Comparison of ENCODE assay signal across 8 mouse cellular contexts in genomic region chr4:41568682-41569410, GRCm38 (mm10). TPM values are rescaled to one million over a fixed set of nuclear protein-coding genes. Genes with fewer than 3 reads are reported as not detected.
DNase-seq lines count a peak whose midpoint lies in the region; ATAC-seq and TF ChIP-seq lines count a peak whose summit lies in the region.

No protein-coding gene starts in this region.

- peak overlapping the region; percentile 51 for H3ac ChIP-seq in C2C12 (ENCODE audit: control insufficient read depth, insufficient read length, low read depth)

- H3K79me2 ChIP-seq in C2C12 (ENCODE audit: control insufficient read depth, insufficient read depth) = no peaks in the 10 kb centered on the region

- DNase-seq in MN1 (ENCODE audit: low spot score) = peak; percentile 83
- peak; percentile 35 for DNase-seq in embryo, embryonic 10.5 days (ENCODE audit: low spot score)
- peak; percentile 31 for DNase-seq in kidney, postnatal 0 days (ENCODE audit: low spot score)
- DNase-seq in lung, adult 18-20 months = peak; percentile 37 to 44
- DNase-seq in retina, postnatal 1 day = peak; percentile 72
- DNase-seq in c-Kit-positive CD71-positive TER-119-positive erythroid progenitor cells, embryonic 14.5 days (ENCODE audit: low spot score) = no peak

- peak overlapping the region; percentile 78 for H3K9ac ChIP-seq in heart, embryonic 11.5 days (ENCODE audit: low read depth, low read length)
- peak overlapping the region; percentile 69 for H3K9ac ChIP-seq in kidney, postnatal 0 days (ENCODE audit: low read depth, low read length)

- peak overlapping the region; percentile 36 for H3K4me3 ChIP-seq in C2C12 (ENCODE audit: insufficient read depth, poor library complexity, severe bottlenecking)
- H3K4me3 ChIP-seq in heart, embryonic 11.5 days (ENCODE audit: low read depth, low read length) = peak overlapping the region; percentile 90
- H3K4me3 ChIP-seq in kidney, postnatal 0 days (replicated peaks; ENCODE audit: low read depth, low read length) = peak overlapping the region; percentile 61

- no peaks in the 10 kb centered on the region for H3K36me3 ChIP-seq in C2C12 (ENCODE audit: control insufficient read depth, insufficient read depth)
- no peaks in the 10 kb centered on the region for H3K36me3 ChIP-seq in heart, embryonic 11.5 days (ENCODE audit: control insufficient read depth, insufficient read depth, low read length)
- H3K36me3 ChIP-seq in kidney, postnatal 0 days (ENCODE audit: insufficient read depth, low read length) = no peaks in the 10 kb centered on the region

- no peak; the same call in 1 of the 2 replicates for ATAC-seq in heart, embryonic 11.5 days (replicated peaks; ENCODE audit: insufficient number of reproducible peaks, low FRiP score, low TSS enrichment)
- peak; percentile 75; the same call in 1 of the 2 replicates for ATAC-seq in kidney, postnatal 0 days (replicated peaks; ENCODE audit: low FRiP score, low read depth)

- no peaks in the 10 kb centered on the region for H3K27me3 ChIP-seq in C2C12 (ENCODE audit: control insufficient read depth, insufficient read depth, insufficient read length)
- no peaks in the 10 kb centered on the region; the same call in 1 of the 2 replicates for H3K27me3 ChIP-seq in heart, embryonic 11.5 days (ENCODE audit: control insufficient read depth, insufficient read depth, low read length)
- no peaks in the 10 kb centered on the region for H3K27me3 ChIP-seq in kidney, postnatal 0 days (ENCODE audit: insufficient read depth, low read length)

- H3K27ac ChIP-seq in heart, embryonic 11.5 days (ENCODE audit: low read depth, low read length) = peak overlapping the region; percentile 59
- H3K27ac ChIP-seq in kidney, postnatal 0 days = peak overlapping the region; percentile 58; the same call in 1 of the 2 replicates

- H3K4me2 ChIP-seq in heart, embryonic 11.5 days = peak overlapping the region; percentile 97
- H3K4me2 ChIP-seq in kidney, postnatal 0 days (ENCODE audit: low read length) = peak overlapping the region; percentile 81

- under 1% methylated on average over 58 of the region's 58 CpGs for WGBS in heart, embryonic 11.5 days (ENCODE audit: insufficient replicate concordance)
- under 1% methylated on average over 58 of the region's 58 CpGs for WGBS in kidney, postnatal 0 days

- no peaks in the 10 kb centered on the region for H3K9me3 ChIP-seq in heart, embryonic 11.5 days (replicated peaks; ENCODE audit: control insufficient read depth, low read length)
- no peaks in the 10 kb centered on the region for H3K9me3 ChIP-seq in kidney, postnatal 0 days (replicated peaks; ENCODE audit: low read length)

- no peaks in the 10 kb centered on the region for H3K79me3 ChIP-seq in C2C12 (ENCODE audit: low read depth)

- TF ChIP-seq CTCF in C2C12 (IDR thresholded peaks at IDR 0.05; ENCODE audit: control insufficient read depth, insufficient read depth, insufficient read length) = no peak
- TF ChIP-seq CTCF in kidney, postnatal 0 days (IDR thresholded peaks at IDR 0.05; ENCODE audit: low read depth) = no peak

- H3K4me1 ChIP-seq in heart, embryonic 11.5 days (ENCODE audit: control insufficient read depth, insufficient read depth, low read length) = peaks cover 12% of the 10 kb centered on the region
- peaks cover 6% of the 10 kb centered on the region; the same call in 1 of the 2 replicates for H3K4me1 ChIP-seq in kidney, postnatal 0 days (replicated peaks; ENCODE audit: insufficient read depth, low read length)

TF ChIP-seq in C2C12, 6 proteins besides CTCF, POLR2A, EP300 and RAD21:
- no peak for TF ChIP-seq CEBPB (IDR thresholded peaks at IDR 0.05; ENCODE audit: low read depth)
- no peak for TF ChIP-seq MAX (IDR thresholded peaks at IDR 0.05)
- no peak for TF ChIP-seq MYOD1 (IDR thresholded peaks at IDR 0.05; ENCODE audit: control insufficient read depth, insufficient read length, low read depth)
- no peak for TF ChIP-seq USF1 (IDR thresholded peaks at IDR 0.05; ENCODE audit: low read depth)
- no peak for TF ChIP-seq MYOG (IDR thresholded peaks at IDR 0.05; ENCODE audit: control insufficient read depth, extremely low read depth, insufficient read length)
- TF ChIP-seq FOSL1 (IDR thresholded peaks at IDR 0.05; ENCODE audit: insufficient read depth, low read length, poor library complexity, severe bottlenecking) = no peak

RNA-seq across cellular contexts. Expression of gene Fam219a, which starts 0.5 kb away (rescaled TPM):
- 1.7 TPM for polyA plus RNA-seq in C2C12 (2012; fragmentation: generic; extraction: Trizol)
- polyA plus RNA-seq in heart, embryonic 11.5 days (2014; fragmentation: Nextera tagmentation; extraction: Ambion mirVana) = 1.5 and 1.8 TPM in 2 replicates
- polyA plus RNA-seq in kidney, postnatal 0 days (2015; fragmentation: Nextera tagmentation; extraction: Ambion mirVana) = 2.3 and 2.9 TPM in 2 replicates

RNA-seq across cellular contexts. Expression of gene Dnaic1, which starts 0.7 kb away (rescaled TPM):
- not detected for polyA plus RNA-seq in C2C12 (2012; fragmentation: generic; extraction: Trizol)
- 1.2 TPM in 2 replicates for polyA plus RNA-seq in heart, embryonic 11.5 days (2014; fragmentation: Nextera tagmentation; extraction: Ambion mirVana)
- 1.3 and 2.0 TPM in 2 replicates for polyA plus RNA-seq in kidney, postnatal 0 days (2015; fragmentation: Nextera tagmentation; extraction: Ambion mirVana)

RNA-seq across cellular contexts. Expression of gene 1110017D15Rik, which starts 51.7 kb away (rescaled TPM):
- polyA plus RNA-seq in C2C12 (2012; fragmentation: generic; extraction: Trizol) = 0.14 TPM
- polyA plus RNA-seq in heart, embryonic 11.5 days (2014; fragmentation: Nextera tagmentation; extraction: Ambion mirVana) = not detected in 2 replicates
- 0.43 and 0.68 TPM in 2 replicates for polyA plus RNA-seq in kidney, postnatal 0 days (2015; fragmentation: Nextera tagmentation; extraction: Ambion mirVana)

Comparison
In these comparisons a context has a peak if more than half of its experiments do, and no peak if none do; other contexts are left out.
1. H3K4me3 ChIP-seq: peak in every context shown above with its lines; median percentile 90 in heart, embryonic 11.5 days; 61 in kidney, postnatal 0 days; 36 in C2C12.